Mouse (Mus musculus) ES-E14 (cell line): ENCODE results near the gene Ly6c2. TPM values are rescaled to one million over a fixed set of nuclear protein-coding genes. Genes with fewer than 3 reads are reported as not detected.
"Not testable (repeated sequence)": the region's sequence is repeated elsewhere in the genome, so short reads cannot be mapped to it uniquely, and the experiment has no call there.

ENCODE experiments used
- DNase-seq: peaks from one replicate; pipeline ENCODE4 v3.0.0-alpha.2; 2013; ENCODE audit warnings: low read depth, low spot score
- H3K27ac ChIP-seq: 2 replicates; pipeline ENCODE4 v1.5.1; 2012; ENCODE audit warnings: low read depth, mild to moderate bottlenecking, low read length, moderate library complexity, mixed read lengths; ENCODE audit not compliant: poor library complexity, insufficient read depth, severe bottlenecking
- H3K36me3 ChIP-seq: 2 replicates; pipeline ENCODE4 v1.6.1; 2012; ENCODE audit warnings: mild to moderate bottlenecking, low read length, moderate library complexity, mixed read lengths; ENCODE audit not compliant: control insufficient read depth, poor library complexity, insufficient read depth, severe bottlenecking
- H3K4me1 ChIP-seq, 2 experiments: fragments of 150-350 bp in 1 of 2; sonication (generic) in 1 of 2; 2 replicates each; pipeline ENCODE4 v1.6.1; 2012; ENCODE audit warnings: low read length in 2 of 2, mild to moderate bottlenecking in 1 of 2, mixed read lengths in 1 of 2; ENCODE audit not compliant: control insufficient read depth in 2 of 2, insufficient read depth in 2 of 2, poor library complexity in 1 of 2
- H3K4me3 ChIP-seq, 2 experiments: fragments of 150-350 bp in 1 of 2; sonication (generic) in 1 of 2; 2 replicates each; pipeline ENCODE4 v1.5.1; 2012; ENCODE audit warnings: low read length in 2 of 2, low read depth in 1 of 2, mild to moderate bottlenecking in 1 of 2, mixed read lengths in 1 of 2; ENCODE audit not compliant: insufficient read depth in 1 of 2, poor library complexity in 1 of 2, severe bottlenecking in 1 of 2
- H3K9ac ChIP-seq: 2 replicates; pipeline ENCODE4 v1.6.1; 2012; ENCODE audit warnings: low read depth, mild to moderate bottlenecking, low read length, mixed read lengths; ENCODE audit not compliant: poor library complexity, insufficient read depth, severe bottlenecking
- H3K9me3 ChIP-seq: fragments of 150-350 bp; sonication (generic); 2 replicates; pipeline ENCODE4 v1.6.1; 2012; ENCODE audit warnings: low read depth, mild to moderate bottlenecking, low read length; ENCODE audit not compliant: control insufficient read depth, insufficient read depth
- CHD2 ChIP-seq: IDR thresholded peaks from 2 replicates; pipeline ENCODE4 v1.6.1; 2014; ENCODE audit warnings: mild to moderate bottlenecking, low read depth, low read length, inconsistent platforms
- HCFC1 ChIP-seq: IDR thresholded peaks from 2 replicates; pipeline ENCODE4 v1.6.1; 2012; ENCODE audit warnings: low read length, inconsistent platforms, borderline replicate concordance; ENCODE audit not compliant: insufficient read depth
- MAFK ChIP-seq: IDR thresholded peaks from 2 replicates; pipeline ENCODE4 v1.6.1; 2014; ENCODE audit warnings: mild to moderate bottlenecking, low read depth, low read length, inconsistent platforms; ENCODE audit not compliant: insufficient read depth
- ZNF384 ChIP-seq: IDR thresholded peaks from 2 replicates; pipeline ENCODE4 v1.6.1; 2012; ENCODE audit warnings: low read depth, low read length, inconsistent platforms
- in situ Hi-C, 2 experiments: fragments of 600-800 bp; cut with MboI; formaldehyde crosslinking; loops; one replicate each; pipeline ENCODE4 v1.15.1; 2025; ENCODE audit warnings: low sequenced_read_pairs in 2 of 2, inconsistent platforms in 1 of 2; ENCODE audit not compliant: unreplicated experiment in 2 of 2
- total RNA-seq: library from RNA; depleted of rRNA; stranded (reverse); fragments of 300-350 nt; gene quantifications from 2 replicates; pipeline ENCODE4 v1.2.3, GENCODE M21; 2012

The Ly6c2 gene
- total RNA-seq, 1 experiment = not detected

- H3K4me1 ChIP-seq, H3K27ac ChIP-seq, DNase-seq, H3K9ac ChIP-seq, H3K4me3 ChIP-seq, H3K9me3 ChIP-seq, in situ Hi-C loops, H3K36me3 ChIP-seq: not testable (repeated sequence)
Measured at GRCm38 (mm10) chr15:75135090-75135783, 23.5 kb upstream of the Ly6c2 start.

GRCm38 (mm10) chr15:75132346-75132745, 20.6 kb upstream of the Ly6c2 start:
- in situ Hi-C loops, H3K4me3 ChIP-seq, H3K9ac ChIP-seq, H3K9me3 ChIP-seq, H3K4me1 ChIP-seq, H3K36me3 ChIP-seq, DNase-seq, H3K27ac ChIP-seq: not testable (repeated sequence)

GRCm38 (mm10) chr15:75120066-75120465, 8.3 kb upstream of the Ly6c2 start:
- no peaks in the 10 kb centered on the region for H3K9me3 ChIP-seq
- no peaks in the 10 kb centered on the region for H3K4me1 ChIP-seq
- no peak overlapping the region for H3K9ac ChIP-seq
- H3K36me3 ChIP-seq = no peaks in the 10 kb centered on the region
- in situ Hi-C loops = no loop called here
- no peak for TF ChIP-seq CHD2
- no peak for TF ChIP-seq MAFK
- no peak for TF ChIP-seq ZNF384
- H3K27ac ChIP-seq = no peak overlapping the region
- DNase-seq = peak; percentile 47
- no peak overlapping the region for H3K4me3 ChIP-seq

GRCm38 (mm10) chr15:75118742-75119141, 7.0 kb upstream of the Ly6c2 start:
- in situ Hi-C loops, H3K9me3 ChIP-seq, H3K27ac ChIP-seq, H3K4me1 ChIP-seq, H3K4me3 ChIP-seq, H3K9ac ChIP-seq, H3K36me3 ChIP-seq: not testable (repeated sequence)
- DNase-seq = peak; percentile 49

GRCm38 (mm10) chr15:75117481-75117880, 5.7 kb upstream of the Ly6c2 start:
- H3K4me1 ChIP-seq, H3K27ac ChIP-seq, H3K4me3 ChIP-seq, DNase-seq, H3K36me3 ChIP-seq, H3K9ac ChIP-seq, in situ Hi-C loops, H3K9me3 ChIP-seq: not testable (repeated sequence)

- H3K9me3 ChIP-seq = no peaks in the 10 kb centered on the region
- no peak overlapping the region for H3K27ac ChIP-seq
- in situ Hi-C loops = no loop called here
- no peaks in the 10 kb centered on the region for H3K36me3 ChIP-seq
- no peak overlapping the region for H3K4me3 ChIP-seq
- H3K4me1 ChIP-seq = no peaks in the 10 kb centered on the region
- H3K9ac ChIP-seq = no peak overlapping the region
- TF ChIP-seq ZNF384 (no peak), HCFC1 (no peak)
- DNase-seq = no peak
Measured at GRCm38 (mm10) chr15:75116525-75116924, 4.8 kb upstream of the Ly6c2 start.

- H3K4me1 ChIP-seq, in situ Hi-C loops, H3K36me3 ChIP-seq, H3K27ac ChIP-seq, H3K4me3 ChIP-seq, H3K9ac ChIP-seq, H3K9me3 ChIP-seq, DNase-seq: not testable (repeated sequence)
Measured at GRCm38 (mm10) chr15:75110424-75110823, 1.3 kb downstream of the Ly6c2 start.
